Mouse (Mus musculus) CH12.LX (cell line): ENCODE measurements at regions not wholly inside any gene's neighbourhood (a gene's known extent, or its start where the extent isn't known, plus 50 kb on each side); places are given as distances from the start of the nearest gene placed in this dataset.

Experiments used
- DNase-seq: peaks from one replicate; pipeline ENCODE4 v3.0.0-alpha.2; 2013; ENCODE audit errors: extremely low read depth
- H3K27ac ChIP-seq: 2 replicates; pipeline ENCODE4 v1.5.1; 2012; ENCODE audit warnings: low read depth, mild to moderate bottlenecking, control low read depth, moderate library complexity; ENCODE audit not compliant: insufficient read depth
- H3K27me3 ChIP-seq: replicated peaks from 2 replicates; pipeline ENCODE3; 2012; ENCODE audit warnings: inconsistent platforms
- H3K36me3 ChIP-seq, 2 experiments: replicated peaks in 1 of 2; 2 replicates each; pipeline versions ENCODE3 to v1.6.1; 2012; ENCODE audit warnings: inconsistent platforms in 1 of 2, low read length in 1 of 2, mild to moderate bottlenecking in 1 of 2, mixed read lengths in 1 of 2, moderate library complexity in 1 of 2; ENCODE audit not compliant: control insufficient read depth in 1 of 2, insufficient read depth in 1 of 2
- H3K4me1 ChIP-seq, 2 experiments: 2 replicates each; pipeline ENCODE4 v1.6.1; 2012; ENCODE audit warnings: inconsistent platforms in 1 of 2, moderate library complexity in 1 of 2; ENCODE audit not compliant: insufficient read depth in 2 of 2, control insufficient read depth in 1 of 2
- H3K4me2 ChIP-seq: 2 replicates; pipeline ENCODE4 v1.6.1; 2012; ENCODE audit warnings: low read depth, mild to moderate bottlenecking, control low read depth; ENCODE audit not compliant: poor library complexity, insufficient read depth, severe bottlenecking
- H3K4me3 ChIP-seq, 3 experiments: fragments of 150-350 bp in 1 of 3; sonication (generic) in 1 of 3; replicated peaks in 1 of 3; 2 replicates each; pipeline versions ENCODE3 to v1.5.1; 2011 to 2012; ENCODE audit warnings: low read depth in 2 of 3, low read length in 2 of 3, mild to moderate bottlenecking in 2 of 3, moderate library complexity in 2 of 3, control low read depth in 1 of 3, improper control_type of control experiment in 1 of 3, inconsistent platforms in 1 of 3, mixed read lengths in 1 of 3; ENCODE audit not compliant: poor library complexity in 1 of 3
- H3K79me2 ChIP-seq: replicated peaks from 2 replicates; pipeline ENCODE4 v1.6.1; 2012; ENCODE audit warnings: mild to moderate bottlenecking, moderate library complexity; ENCODE audit not compliant: control insufficient read depth, poor library complexity, insufficient read depth, severe bottlenecking; ENCODE audit errors: extremely low read depth
- H3K9ac ChIP-seq: 2 replicates; pipeline ENCODE4 v1.6.1; 2012; ENCODE audit warnings: low read depth, mild to moderate bottlenecking, control low read depth, moderate library complexity; ENCODE audit not compliant: insufficient read depth
- H3K9me3 ChIP-seq: replicated peaks from 2 replicates; pipeline ENCODE3; 2012; ENCODE audit warnings: low read length, inconsistent platforms, mixed read lengths
- BHLHE40 ChIP-seq: IDR thresholded peaks from 2 replicates; pipeline ENCODE4 v1.6.1; 2011; ENCODE audit warnings: mild to moderate bottlenecking, low read depth, low read length, improper control_type of control experiment
- CHD1 ChIP-seq: IDR thresholded peaks from 2 replicates; pipeline ENCODE4 v1.6.1; 2012; ENCODE audit warnings: low read depth, low read length, improper control_type of control experiment, inconsistent platforms
- ELF1 ChIP-seq: IDR thresholded peaks from 2 replicates; pipeline ENCODE4 v1.6.1; 2014; ENCODE audit warnings: low read depth, mild to moderate bottlenecking, inconsistent platforms, low read length, improper control_type of control experiment
- EP300 ChIP-seq: IDR thresholded peaks from 2 replicates; pipeline ENCODE4 v1.6.1; 2011; ENCODE audit warnings: low read length, improper control_type of control experiment
- ETS1 ChIP-seq: conservative IDR thresholded peaks from 2 replicates; pipeline ENCODE4 v1.6.1; 2012; ENCODE audit warnings: low read depth, mild to moderate bottlenecking, inconsistent platforms, low read length, improper control_type of control experiment, moderate library complexity
- GABPA ChIP-seq: IDR thresholded peaks from 2 replicates; pipeline ENCODE4 v1.6.1; 2012; ENCODE audit warnings: low read depth, low read length, improper control_type of control experiment, inconsistent platforms; ENCODE audit not compliant: insufficient replicate concordance
- JUN ChIP-seq: IDR thresholded peaks from 2 replicates; pipeline ENCODE4 v1.6.1; 2011; ENCODE audit warnings: low read depth, mild to moderate bottlenecking, low read length, improper control_type of control experiment, moderate library complexity; ENCODE audit not compliant: insufficient read depth
- MAX ChIP-seq: IDR thresholded peaks from 2 replicates; pipeline ENCODE4 v1.6.1; 2011; ENCODE audit warnings: low read length, improper control_type of control experiment
- MAZ ChIP-seq: IDR thresholded peaks from 2 replicates; pipeline ENCODE4 v1.6.1; 2012; ENCODE audit warnings: low read depth, mild to moderate bottlenecking, inconsistent platforms, low read length, improper control_type of control experiment, moderate library complexity
- MEF2A ChIP-seq: IDR thresholded peaks from 2 replicates; pipeline ENCODE4 v1.6.1; 2014; ENCODE audit warnings: low read depth, mild to moderate bottlenecking, inconsistent platforms, low read length, improper control_type of control experiment, borderline replicate concordance
- MYC ChIP-seq: IDR thresholded peaks from 2 replicates; pipeline ENCODE4 v1.6.1; 2011; ENCODE audit warnings: low read depth, mild to moderate bottlenecking, improper control_type of control experiment, low read length
- NELFE ChIP-seq: IDR thresholded peaks from 2 replicates; pipeline ENCODE4 v1.6.1; 2011; ENCODE audit warnings: low read depth, low read length, improper control_type of control experiment
- PAX5 ChIP-seq: IDR thresholded peaks from 2 replicates; pipeline ENCODE4 v1.6.1; 2012; ENCODE audit warnings: low read length, inconsistent platforms, mixed read lengths
- POLR2A ChIP-seq: IDR thresholded peaks from 2 replicates; pipeline ENCODE4 v1.6.1; 2011; ENCODE audit warnings: low read depth, mild to moderate bottlenecking, improper control_type of control experiment, low read length
- POLR2AphosphoS2 ChIP-seq: IDR thresholded peaks from 2 replicates; pipeline ENCODE4 v1.6.1; 2011; ENCODE audit warnings: low read depth, low read length, improper control_type of control experiment
- SMC3 ChIP-seq: IDR thresholded peaks from 2 replicates; pipeline ENCODE4 v1.6.1; 2011; ENCODE audit warnings: low read depth, low read length, improper control_type of control experiment
- USF2 ChIP-seq: conservative IDR thresholded peaks from 2 replicates; pipeline ENCODE4 v1.6.1; 2011; ENCODE audit warnings: low read depth, low read length, improper control_type of control experiment
- ZC3H11A ChIP-seq: IDR thresholded peaks from 2 replicates; pipeline ENCODE4 v1.6.1; 2012; ENCODE audit warnings: low read depth, mild to moderate bottlenecking, inconsistent platforms, low read length, improper control_type of control experiment
- ZKSCAN1 ChIP-seq: IDR thresholded peaks from 2 replicates; pipeline ENCODE4 v1.6.1; 2012; ENCODE audit warnings: low read depth, inconsistent platforms, low read length, improper control_type of control experiment, borderline replicate concordance
- ZNF384 ChIP-seq: IDR thresholded peaks from 2 replicates; pipeline ENCODE4 v1.6.1; 2012; ENCODE audit warnings: low read depth, low read length, improper control_type of control experiment, inconsistent platforms
- dilution Hi-C: fragments of 300-500 bp; cut with MboI; formaldehyde crosslinking; loops from 2 replicates; pipeline ENCODE4 v1.14.3; 2020; ENCODE audit warnings: low sequenced_read_pairs; ENCODE audit not compliant: extremely low pct_unique_long_range_greater_than_20kb, extremely low pct_ligation_motif_present
- in situ Hi-C: fragments of 300-500 bp; cut with MboI; formaldehyde crosslinking; loops from 3 replicates; pipeline ENCODE4 v1.14.3; 2019; ENCODE audit warnings: low sequenced_read_pairs, low pct_ligation_motif_present, low pct_unique_long_range_greater_than_20kb, mixed read lengths

DNA sequence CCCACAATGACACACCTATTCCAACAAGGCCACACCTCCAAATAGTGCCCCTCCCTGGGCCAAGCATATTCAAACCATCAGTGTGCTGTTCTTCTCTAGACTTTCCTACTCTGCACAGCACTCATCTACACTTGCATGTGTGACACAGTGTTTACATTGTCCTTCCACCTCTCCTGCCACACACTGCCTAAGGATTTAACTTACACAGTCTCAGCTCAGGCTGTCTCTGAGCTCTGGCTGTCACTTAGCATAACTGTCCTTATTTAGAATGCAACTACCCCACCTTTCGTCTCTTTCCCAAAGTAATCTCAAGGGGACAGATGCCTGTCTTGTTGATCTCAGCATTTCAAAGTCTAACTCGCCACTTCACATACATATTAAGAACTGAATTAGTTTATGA, 61.2 kb upstream of the Ptprk start:
- no peak overlapping the region for H3K27ac ChIP-seq
- H3K9ac ChIP-seq = no peak overlapping the region
- H3K4me2 ChIP-seq = no peak overlapping the region
- TF ChIP-seq EP300 = no peak
- TF ChIP-seq MEF2A = no peak
- TF ChIP-seq PAX5 = no peak
- no peak for TF ChIP-seq ZC3H11A
- TF ChIP-seq POLR2AphosphoS2 = no peak
- no peak for TF ChIP-seq ETS1
- dilution Hi-C loops = no loop called here
- peaks cover 0 to 6% of the 10 kb centered on the region in 2 experiments; a peak in 2 of 4 replicates for H3K4me1 ChIP-seq
- H3K36me3 ChIP-seq = no peaks in the 10 kb centered on the region
- DNase-seq = no peak
- H3K27me3 ChIP-seq = no peaks in the 10 kb centered on the region
- peaks cover 9% of the 10 kb centered on the region for H3K9me3 ChIP-seq
- no peaks in the 10 kb centered on the region for H3K79me2 ChIP-seq
- in situ Hi-C loops = no loop called here
- no peak overlapping the region for H3K4me3 ChIP-seq

DNA sequence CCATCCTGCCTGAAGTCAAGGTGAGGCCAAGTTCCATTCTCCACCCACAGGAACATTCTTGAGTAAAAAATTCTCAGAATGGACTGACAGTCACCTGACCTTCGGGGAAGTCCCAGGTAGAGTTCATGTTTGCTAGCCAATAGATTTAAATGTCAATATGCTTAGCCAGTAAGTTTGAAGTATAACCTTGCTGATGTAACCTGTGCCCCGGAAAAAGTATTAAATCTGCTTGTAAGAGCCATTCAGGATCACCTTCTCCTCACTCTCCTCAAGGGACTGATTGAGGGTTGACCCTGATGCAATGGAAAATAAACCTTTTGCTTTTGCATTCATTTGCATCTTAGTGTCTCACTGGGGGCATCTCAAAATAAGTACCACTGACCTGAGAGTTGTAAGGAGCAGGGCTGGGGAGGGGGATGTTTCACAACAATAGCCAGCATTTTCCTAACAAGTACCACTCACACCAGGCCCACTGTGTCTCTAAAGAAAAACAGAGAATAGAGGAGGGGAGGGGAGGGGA, 60.3 kb upstream of the Ptprk start:
- TF ChIP-seq MYC = no peak
- no peak for TF ChIP-seq MAZ
- TF ChIP-seq SMC3 = no peak
- no peak for TF ChIP-seq CHD1
- no peak for TF ChIP-seq ZKSCAN1
- no peak for TF ChIP-seq JUN
- TF ChIP-seq BHLHE40 = no peak
- no peak for TF ChIP-seq NELFE
- TF ChIP-seq PAX5 = no peak
- no peak for TF ChIP-seq ZNF384
- TF ChIP-seq MAX = no peak
- TF ChIP-seq USF2 = no peak
- no peak for TF ChIP-seq ELF1
- no peak for TF ChIP-seq GABPA
- no peak for TF ChIP-seq POLR2A
- TF ChIP-seq, all 38 proteins: peak for 0
- H3K79me2 ChIP-seq = no peaks in the 10 kb centered on the region
- H3K4me3 ChIP-seq = no peak overlapping the region
- H3K9me3 ChIP-seq = peaks cover 7% of the 10 kb centered on the region
- no peaks in the 10 kb centered on the region for H3K36me3 ChIP-seq
- H3K4me2 ChIP-seq = no peak overlapping the region
- DNase-seq = peak; percentile 18
- in situ Hi-C loops (no loop called here), dilution Hi-C loops (no loop called here)
- H3K9ac ChIP-seq = no peak overlapping the region
- peaks cover 0 to 6% of the 10 kb centered on the region in 2 experiments; a peak in 2 of 4 replicates for H3K4me1 ChIP-seq
- H3K27ac ChIP-seq = no peak overlapping the region
- H3K27me3 ChIP-seq = no peaks in the 10 kb centered on the region
